Mouse (Mus musculus): ENCODE results near the gene Syn2.
A peak's percentile ranks its signal among the peaks of the same experiment; 100 is the strongest.
"Not testable (repeated sequence)": the region's sequence is repeated elsewhere in the genome, so short reads cannot be mapped to it uniquely, and the experiment has no call there.

The Syn2 gene

DNA sequence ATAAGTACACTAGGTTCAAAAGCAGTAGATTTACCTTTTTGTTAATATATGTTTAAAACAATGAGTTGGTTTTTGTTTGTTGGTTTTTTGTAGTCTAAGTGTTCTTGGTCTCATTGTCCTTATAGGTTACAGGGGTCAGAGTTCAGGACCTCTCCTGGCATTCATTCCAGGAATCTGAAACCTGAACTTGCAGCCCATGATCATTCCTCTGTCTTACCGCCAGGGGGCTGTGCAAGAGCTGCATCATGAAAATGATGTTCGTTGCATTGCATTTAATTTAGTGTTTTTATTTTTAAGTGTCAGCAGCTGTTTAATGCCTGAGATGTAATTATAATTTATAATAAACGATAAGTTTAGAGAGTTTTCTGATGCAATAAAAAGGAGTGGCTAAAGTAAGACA, 40.1 kb downstream of the Syn2 start:
- DNase-seq (ENCODE audit: low spot score in 2 of 2), result no peak

DNA sequence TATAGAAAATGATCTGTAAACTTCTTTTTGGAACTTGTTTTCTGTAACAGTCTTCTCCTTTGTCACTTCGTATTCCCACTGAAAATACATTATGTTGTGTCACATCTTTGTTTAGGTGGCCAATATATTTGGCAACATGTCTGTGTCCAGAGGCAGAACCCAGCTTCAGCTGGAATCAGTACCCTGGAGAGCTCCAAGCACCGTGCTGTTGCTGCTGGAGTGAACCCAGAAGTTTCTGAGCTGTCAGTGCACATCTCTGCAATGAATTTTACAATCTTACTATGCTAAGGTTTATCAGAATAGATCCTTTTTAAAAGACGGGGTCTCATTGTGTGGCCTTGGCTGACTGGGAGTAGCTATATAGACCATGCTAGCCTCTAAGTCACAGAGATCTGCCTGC, 44.1 kb downstream of the Syn2 start:
- DNase-seq (ENCODE audit: low spot score in 2 of 2), result no peak

GRCm38 (mm10) chr6:115181094-115181493, 46.4 kb downstream of the Syn2 start:
- no peak for DNase-seq (ENCODE audit: low spot score in 2 of 2)

DNA sequence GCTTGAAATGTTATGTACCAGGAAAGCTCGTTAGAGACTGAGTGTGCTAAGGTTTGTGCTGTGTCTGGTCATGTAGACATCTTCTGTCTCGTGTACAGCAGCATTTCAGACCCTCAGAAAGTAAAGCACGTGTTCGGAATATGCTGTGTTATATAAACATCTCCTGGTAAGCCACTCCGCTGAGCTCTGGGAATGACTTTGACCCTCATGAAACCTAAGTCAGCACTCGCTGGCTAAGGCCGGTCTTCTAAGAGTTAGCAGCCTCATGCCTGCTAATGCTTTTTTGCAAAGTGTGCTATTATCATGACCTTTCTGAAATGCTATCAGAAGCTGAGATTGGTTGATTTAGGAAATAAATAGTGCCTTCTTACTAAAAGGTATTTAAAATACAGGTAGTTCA, 56.4 kb downstream of the Syn2 start:
- no peak for DNase-seq (ENCODE audit: low spot score in 2 of 2)

- DNase-seq (ENCODE audit: low spot score in 2 of 2), result no peak
Measured at GRCm38 (mm10) chr6:115200753-115201152, 66.1 kb downstream of the Syn2 start.

- no peak for DNase-seq (ENCODE audit: low spot score in 2 of 2)
Measured at GRCm38 (mm10) chr6:115203029-115203428, 68.3 kb downstream of the Syn2 start.

- peak; percentile 35 to 66 for DNase-seq (ENCODE audit: low spot score in 2 of 2)
Measured at GRCm38 (mm10) chr6:115210187-115210586, 75.5 kb downstream of the Syn2 start.

- DNase-seq (ENCODE audit: low spot score in 2 of 2), result no peak
Measured at GRCm38 (mm10) chr6:115210820-115211219, 76.1 kb downstream of the Syn2 start.

DNA sequence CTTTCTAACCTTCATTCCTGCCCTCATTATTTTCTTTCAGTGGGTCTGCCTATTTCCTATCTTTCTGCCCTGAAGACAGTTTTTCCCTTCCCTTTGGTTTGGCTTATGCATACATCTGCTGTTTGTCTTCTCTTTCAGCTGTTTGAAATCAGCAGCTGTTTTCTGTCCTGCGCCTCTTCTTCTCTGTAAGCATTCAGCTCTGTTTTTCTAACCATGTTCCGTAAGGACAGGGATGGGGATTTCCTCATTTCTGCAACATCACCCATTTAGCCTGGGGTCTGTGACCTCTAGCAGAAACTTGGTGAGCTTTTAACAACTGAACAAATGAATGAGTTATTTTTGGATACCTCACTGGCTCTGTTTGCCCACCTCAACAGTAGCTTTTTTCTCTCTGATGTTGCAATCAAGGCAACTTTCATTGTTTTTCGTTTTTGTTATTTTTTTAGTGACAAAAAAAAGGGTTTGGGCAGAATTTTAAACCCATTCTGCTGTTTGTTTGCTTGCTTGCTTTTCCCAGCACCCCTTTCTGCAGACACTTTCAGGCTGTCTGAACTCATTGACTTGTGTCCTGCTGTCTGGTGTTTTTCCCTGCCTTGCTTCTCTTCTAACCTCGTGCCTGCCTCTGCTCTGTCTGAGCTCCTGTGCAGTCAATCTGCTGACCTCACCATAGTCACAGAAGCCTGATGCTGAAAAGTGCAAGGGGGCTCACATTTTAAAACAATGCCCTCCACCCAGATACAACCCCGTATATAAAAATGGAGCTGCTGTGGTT, 77.6 kb downstream of the Syn2 start:
- no peak for DNase-seq (ENCODE audit: low spot score in 2 of 2)

DNA sequence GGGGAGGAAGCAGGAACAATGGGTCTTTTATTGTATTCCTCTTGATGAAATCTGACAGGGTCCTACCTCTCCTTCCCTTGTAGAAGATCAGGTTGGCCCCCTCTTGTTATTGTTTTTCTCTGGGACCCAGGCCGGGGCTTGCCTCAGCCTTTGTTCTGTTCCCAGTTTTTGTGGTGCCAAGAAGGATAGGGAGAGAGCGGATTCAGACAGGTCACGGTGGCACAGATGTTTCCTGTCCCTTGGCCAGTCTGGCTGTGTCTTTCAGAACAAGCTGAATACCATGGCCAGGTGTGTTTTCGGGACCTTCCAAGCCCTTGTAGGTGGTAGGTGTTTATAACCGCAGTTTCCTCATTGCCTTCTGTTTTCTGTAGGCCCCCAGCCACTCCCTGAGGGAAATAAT, 78.4 kb downstream of the Syn2 start:
- no peak for DNase-seq (ENCODE audit: low spot score in 2 of 2)

GRCm38 (mm10) chr6:115221215-115221641, 86.5 kb downstream of the Syn2 start:
- peak; percentile 51 to 66 for DNase-seq (ENCODE audit: low spot score in 2 of 2)

DNA sequence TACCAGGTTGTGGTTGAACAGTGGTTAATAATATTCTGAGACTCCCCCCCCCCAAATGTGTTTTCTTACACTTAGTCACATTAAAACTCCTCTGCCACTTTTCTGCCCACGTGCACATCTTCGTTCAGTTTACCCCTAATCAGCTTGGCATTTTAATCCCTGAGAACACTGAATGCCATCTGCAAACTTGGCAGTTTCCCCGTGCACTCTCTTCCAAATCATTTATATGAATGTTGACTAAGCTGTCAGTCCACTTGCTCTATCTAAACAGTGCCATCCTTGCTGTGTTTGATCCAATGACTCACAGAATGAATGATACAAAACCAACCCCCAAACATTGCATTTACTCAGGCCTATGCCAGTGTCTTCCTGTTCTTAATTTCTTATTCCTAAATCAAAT, 90.8 kb downstream of the Syn2 start:
- DNase-seq (ENCODE audit: low spot score in 2 of 2), result no peak

DNA sequence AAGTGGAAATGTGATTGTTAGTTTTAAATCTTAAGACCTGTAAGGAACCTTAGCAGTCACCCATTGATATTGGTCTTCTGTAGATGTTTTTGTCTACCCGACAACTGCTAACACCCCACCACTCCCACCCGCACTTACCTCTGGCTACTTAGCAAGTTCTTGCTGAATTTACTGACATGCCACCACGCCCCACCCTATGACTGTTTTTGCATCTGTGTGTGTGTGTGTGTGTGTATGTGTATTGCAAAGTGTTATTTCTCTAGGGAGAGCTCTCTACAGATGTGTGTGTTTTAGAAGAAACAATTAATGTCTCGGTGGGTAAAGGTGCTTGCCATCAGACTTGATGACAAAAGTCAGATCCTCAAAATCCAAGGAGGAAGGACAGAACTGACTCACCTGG, 92.3 kb downstream of the Syn2 start, which contains the start of gene Gm17482:
TSS of gene Gm17482 (plus strand) at position 301 of the 400 bp plus-strand sequence.
- no peak for DNase-seq (ENCODE audit: low spot score in 2 of 2)

DNA sequence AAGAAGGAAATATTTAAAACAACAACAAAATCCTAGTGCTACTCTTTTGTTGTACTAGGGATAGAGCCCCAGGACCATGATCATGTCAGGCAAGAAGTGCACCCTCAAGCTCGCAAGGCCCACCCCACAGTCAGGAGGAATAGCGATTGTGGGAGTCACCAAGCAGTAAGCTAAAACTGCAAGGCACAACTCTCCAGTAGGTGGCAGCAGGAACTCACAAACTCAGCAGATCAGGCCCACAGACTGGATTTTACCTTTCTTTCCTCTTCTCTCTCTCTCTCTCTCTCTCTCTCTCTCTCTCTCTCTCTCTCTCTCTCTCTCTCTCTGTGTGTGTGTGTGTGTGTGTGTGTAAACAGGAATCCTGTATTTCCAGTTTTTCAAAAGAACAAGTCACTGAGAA, 92.8 kb downstream of the Syn2 start:
- DNase-seq (ENCODE audit: low spot score in 2 of 2), result peak; percentile 77 to 89

DNA sequence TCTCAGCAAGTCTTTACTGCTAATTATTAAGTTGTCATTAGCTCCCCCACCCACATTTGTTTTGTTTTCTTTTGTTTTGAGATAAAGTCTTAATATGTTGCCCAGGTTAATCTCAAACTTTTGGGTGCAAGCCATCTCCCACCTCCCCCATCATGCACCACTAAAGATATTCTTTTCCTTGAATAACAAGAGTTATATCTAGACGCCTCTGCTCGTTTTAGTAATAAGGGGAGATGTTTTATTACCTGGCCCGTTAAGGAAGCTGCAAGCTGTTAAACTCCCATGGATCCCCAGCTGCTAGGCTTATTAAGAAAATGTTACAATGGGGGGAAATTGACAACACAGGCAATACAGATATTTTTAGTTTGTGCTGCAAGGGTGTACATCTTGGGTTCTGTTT, 95.9 kb downstream of the Syn2 start:
- DNase-seq (ENCODE audit: low spot score in 2 of 2), result no peak

DNA sequence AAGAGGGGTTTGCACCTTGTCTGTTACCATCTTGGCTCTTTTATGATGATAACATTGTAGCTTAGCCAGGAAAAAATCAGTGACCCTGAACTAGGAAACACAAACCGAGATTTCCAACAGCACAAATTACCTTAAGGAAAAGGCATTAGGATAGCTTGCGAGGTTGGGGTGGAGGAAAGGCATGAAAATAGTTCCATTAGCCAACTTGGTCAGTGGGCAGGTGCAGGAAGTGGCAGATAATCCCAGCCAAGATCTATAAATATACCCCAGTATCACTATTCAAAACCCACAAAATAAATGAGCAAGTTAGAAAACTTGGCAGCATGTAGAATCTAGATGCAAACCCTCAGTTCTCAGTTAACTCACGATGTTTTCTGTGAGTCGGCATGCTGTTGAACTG, 97.1 kb downstream of the Syn2 start:
- DNase-seq (ENCODE audit: low spot score in 2 of 2), result no peak

DNA sequence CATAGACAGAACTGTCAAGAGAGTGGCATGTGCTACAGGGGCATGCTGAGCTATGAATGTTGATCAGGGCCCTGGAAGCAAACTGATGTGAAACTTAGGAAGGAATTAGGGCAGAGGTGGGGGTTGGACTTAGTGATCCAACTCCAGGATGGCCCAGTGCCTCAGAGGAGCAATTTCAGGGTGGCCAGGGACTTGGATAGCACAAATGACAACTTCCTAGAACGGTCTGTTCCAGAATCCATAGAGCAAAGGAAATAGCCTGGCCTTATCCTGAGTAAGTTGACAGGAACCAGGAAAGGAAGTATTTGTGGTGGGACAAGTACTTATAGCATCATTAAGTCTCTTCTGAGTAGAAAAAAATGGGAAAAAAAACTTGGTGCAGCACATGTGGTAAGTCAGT, 97.9 kb downstream of the Syn2 start:
- no peak for DNase-seq (ENCODE audit: low spot score in 2 of 2)

- DNase-seq (ENCODE audit: low spot score in 2 of 2), result no peak
Measured at GRCm38 (mm10) chr6:115238031-115239027, 103.6 kb downstream of the Syn2 start.

DNA sequence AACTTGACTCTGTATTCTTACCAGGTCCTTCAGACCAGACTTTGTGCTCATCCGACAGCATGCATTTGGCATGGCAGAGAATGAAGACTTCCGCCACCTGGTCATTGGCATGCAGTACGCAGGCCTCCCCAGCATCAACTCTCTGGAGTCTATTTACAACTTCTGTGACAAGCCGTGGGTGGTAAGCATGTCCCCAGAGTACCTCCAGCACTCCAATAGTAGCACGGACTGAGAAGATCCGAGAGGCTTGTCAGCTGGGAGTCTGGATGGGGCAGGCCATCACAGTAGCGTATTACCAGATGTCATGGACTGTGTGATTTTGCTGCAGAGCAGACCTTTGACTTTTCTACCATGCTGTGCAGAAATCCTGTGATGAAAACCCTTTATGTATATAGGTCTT, 104.6 kb downstream of the Syn2 start:
- DNase-seq (ENCODE audit: low spot score in 2 of 2), result peak in 1 of 2 experiments; percentile 35

- not testable (repeated sequence) for DNase-seq (ENCODE audit: low spot score in 2 of 2)
Measured at GRCm38 (mm10) chr6:115240431-115240830, 105.7 kb downstream of the Syn2 start.

GRCm38 (mm10) chr6:115241131-115241699, 106.5 kb downstream of the Syn2 start:
- no peak for DNase-seq (ENCODE audit: low spot score in 2 of 2)

DNA sequence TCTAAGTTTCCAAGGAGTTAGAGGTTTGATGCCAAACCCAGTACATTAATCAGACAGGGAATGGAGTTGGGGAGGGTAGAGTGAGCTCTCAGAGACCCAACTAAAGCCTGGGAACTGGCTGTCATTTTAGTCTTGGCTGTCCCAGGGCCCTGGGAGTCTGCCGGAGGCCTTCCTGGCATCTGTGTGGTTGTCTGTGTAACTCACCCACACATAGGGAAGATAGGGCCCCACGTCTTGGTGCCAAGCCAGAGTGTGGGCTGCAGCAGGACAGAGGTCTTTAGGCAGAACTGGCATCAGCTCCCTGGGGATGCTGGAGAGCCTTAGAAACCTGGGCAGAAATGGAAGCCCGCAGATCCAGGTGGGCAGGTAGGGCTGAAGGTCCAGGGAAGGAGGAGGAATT, 107.2 kb downstream of the Syn2 start:
- DNase-seq (ENCODE audit: low spot score in 2 of 2), result no peak

Data from frontal cortex, postnatal 36 days (tissue).